Mouse (Mus musculus) liver, adult 2 months (tissue): ENCODE data around the gene Polr2a.

Source experiments
- CTCF ChIP-seq: fragments of 200-500 bp; IDR thresholded peaks from 2 replicates; pipeline ENCODE4 v1.5.1; 2011; ENCODE audit warnings: low read depth, low read length, control low read depth
- POLR2A ChIP-seq: fragments of 200-500 bp; IDR thresholded peaks from 2 replicates; pipeline ENCODE4 v1.6.1; 2011; ENCODE audit warnings: low read length, control low read depth; ENCODE audit not compliant: insufficient read depth; ENCODE audit errors: extremely low read depth

DNA sequence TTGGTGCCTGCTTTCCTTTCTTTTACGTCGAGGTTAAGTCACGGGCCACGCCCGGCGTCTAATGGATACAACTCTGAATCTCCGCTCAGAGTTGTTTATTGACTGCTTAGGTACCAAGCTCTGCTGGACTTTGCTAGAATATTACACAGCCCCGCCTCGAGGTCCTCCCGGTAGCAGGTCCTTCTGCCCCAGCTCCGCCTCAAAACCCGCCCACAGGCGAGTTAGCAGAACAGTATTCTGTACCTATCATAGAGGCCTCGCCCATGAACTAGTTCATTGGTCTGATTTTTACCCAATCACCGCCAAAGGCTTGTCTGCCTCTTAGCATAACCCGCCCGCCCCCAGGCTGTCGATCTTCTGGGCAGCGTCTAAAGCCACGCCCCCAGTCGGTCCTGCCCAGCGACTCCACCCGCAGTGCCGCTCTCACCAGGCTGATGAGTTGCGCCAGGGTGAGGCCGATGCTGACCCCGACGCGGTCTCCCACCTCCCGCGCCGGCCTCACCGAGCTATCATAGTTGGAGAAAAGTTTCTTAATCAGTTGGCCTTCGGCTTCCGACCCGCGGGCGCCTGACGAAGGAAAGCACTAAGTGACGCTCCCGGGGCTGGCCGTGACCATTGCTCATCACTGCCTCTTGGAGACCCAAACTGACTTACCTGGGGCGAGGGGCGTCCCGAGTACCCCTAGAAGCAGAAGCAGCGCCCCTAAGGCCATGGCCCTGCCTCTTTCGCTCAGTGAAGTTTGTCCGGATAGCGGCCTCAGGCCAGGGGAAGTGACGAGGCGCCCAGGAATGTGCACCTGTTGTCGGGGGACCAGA is 36.9 kb upstream of the Polr2a start, which contains the start of gene Chrnb1:
- no peak for TF ChIP-seq CTCF
- TF ChIP-seq POLR2A: 0 out of 2 replicates have a peak, but pooled peaks have one; percentile 23
